Mouse (Mus musculus): ENCODE measurements at regions not wholly inside any gene's neighbourhood (a gene's known extent, or its start where the extent isn't known, plus 50 kb on each side); places are given as distances from the start of the nearest gene placed in this dataset.
"Not testable (repeated sequence)": the region's sequence is repeated elsewhere in the genome, so short reads cannot be mapped to it uniquely, and the experiment has no call there.

GRCm38 (mm10) chr4:105844675-105845466, 55.2 kb downstream of the Gm12728 start:
- DNase-seq = no peak

- not testable (repeated sequence) for DNase-seq
Observed at GRCm38 (mm10) chr4:105845998-105846989, 56.6 kb downstream of the Gm12728 start.

GRCm38 (mm10) chr4:105853086-105853485, 63.4 kb downstream of the Gm12728 start:
- DNase-seq = no peak

- no peak for DNase-seq
Observed at GRCm38 (mm10) chr4:105859052-105859864, 69.6 kb downstream of the Gm12728 start.

GRCm38 (mm10) chr4:105860930-105861653, 71.4 kb downstream of the Gm12728 start:
- DNase-seq = no peak

GRCm38 (mm10) chr4:105861654-105862037, 72.0 kb downstream of the Gm12728 start:
- no peak for DNase-seq

GRCm38 (mm10) chr4:105870512-105870911, 80.8 kb downstream of the Gm12728 start:
- DNase-seq = no peak

GRCm38 (mm10) chr4:105877246-105877645, 87.6 kb downstream of the Gm12728 start:
- DNase-seq = no peak

- no peak for DNase-seq
Observed at GRCm38 (mm10) chr4:105879891-105880290, 90.2 kb downstream of the Gm12728 start.

- no peak for DNase-seq
Observed at GRCm38 (mm10) chr4:105884791-105885190, 95.1 kb downstream of the Gm12728 start.

- DNase-seq = no peak
Observed at GRCm38 (mm10) chr4:105891438-105891837, 101.8 kb downstream of the Gm12728 start.

- DNase-seq = no peak
Observed at GRCm38 (mm10) chr4:105892065-105892464, 102.4 kb downstream of the Gm12728 start.

- DNase-seq = no peak
Observed at GRCm38 (mm10) chr4:105895116-105895515, 105.4 kb downstream of the Gm12728 start.

GRCm38 (mm10) chr4:105898054-105898847, 108.6 kb downstream of the Gm12728 start:
- no peak for DNase-seq

- no peak for DNase-seq
Observed at GRCm38 (mm10) chr4:105904896-105905295, 115.2 kb downstream of the Gm12728 start.

- no peak for DNase-seq
Observed at GRCm38 (mm10) chr4:105906411-105906810, 116.7 kb downstream of the Gm12728 start.

GRCm38 (mm10) chr4:105907611-105908010, 117.9 kb downstream of the Gm12728 start:
- no peak for DNase-seq

- no peak for DNase-seq
Observed at GRCm38 (mm10) chr4:105908281-105908680, 118.6 kb downstream of the Gm12728 start.

- no peak for DNase-seq
Observed at GRCm38 (mm10) chr4:105909272-105909671, 119.6 kb downstream of the Gm12728 start.

GRCm38 (mm10) chr4:105910666-105911065, 121.0 kb downstream of the Gm12728 start:
- no peak for DNase-seq

- no peak for DNase-seq
Observed at GRCm38 (mm10) chr4:105911678-105912077, 122.0 kb downstream of the Gm12728 start.
